ENCODE assay signal across 9 mouse cellular contexts in genomic region chr13:82092186-82092585, GRCm38 (mm10).
DNase-seq lines count a peak whose midpoint lies in the region; ATAC-seq and TF ChIP-seq lines count a peak whose summit lies in the region.
"Had no signal": no experiment of that assay in that cellular context is flagged by ENCODE, and none has a peak within 500 bp of the region (broad histone marks: within the 10 kb centered on the region; RNA-seq: fewer than 3 reads in every experiment).

No protein-coding gene starts in this region.

- no peak overlapping the region for H3K27ac ChIP-seq in forebrain, postnatal 0 days (ENCODE audit: low read depth, low read length)
- H3K27ac ChIP-seq in forebrain, embryonic 16.5 days (ENCODE audit: low read length) = no peak overlapping the region
- H3K27ac ChIP-seq in midbrain, embryonic 13.5 days = no peak overlapping the region
- H3K27ac ChIP-seq in midbrain, embryonic 15.5 days = no peak overlapping the region
- H3K27ac ChIP-seq: limb, embryonic 12.5 days had no signal

- no peak overlapping the region for H3K4me2 ChIP-seq in forebrain, postnatal 0 days (ENCODE audit: low read depth)
- H3K4me2 ChIP-seq in forebrain, embryonic 16.5 days (ENCODE audit: low read length) = no peak overlapping the region
- no peak overlapping the region for H3K4me2 ChIP-seq in midbrain, embryonic 13.5 days (replicated peaks)
- no peak overlapping the region for H3K4me2 ChIP-seq in midbrain, embryonic 15.5 days
- H3K4me2 ChIP-seq: limb, embryonic 12.5 days had no signal

- no peak for ATAC-seq in forebrain, postnatal 0 days
- ATAC-seq in forebrain, embryonic 16.5 days = no peak
- ATAC-seq in midbrain, embryonic 13.5 days = 0 out of 2 replicates have a peak, but pooled peaks have one; percentile 14
- ATAC-seq in midbrain, embryonic 15.5 days (replicated peaks) = no peak
- no peak for ATAC-seq in inflammation-experienced regulatory T-cells, adult 6 months

- no peaks in the 10 kb centered on the region for H3K27me3 ChIP-seq in forebrain, postnatal 0 days (ENCODE audit: insufficient read depth, low read length)
- no peaks in the 10 kb centered on the region for H3K27me3 ChIP-seq in forebrain, embryonic 16.5 days (replicated peaks; ENCODE audit: control insufficient read depth, insufficient read depth, low read length)
- H3K27me3 ChIP-seq in midbrain, embryonic 13.5 days = no peaks in the 10 kb centered on the region
- no peaks in the 10 kb centered on the region for H3K27me3 ChIP-seq in midbrain, embryonic 15.5 days (replicated peaks)
- H3K27me3 ChIP-seq: limb, embryonic 12.5 days had no signal

- no peaks in the 10 kb centered on the region for H3K4me1 ChIP-seq in forebrain, postnatal 0 days (ENCODE audit: insufficient read depth)
- H3K4me1 ChIP-seq in forebrain, embryonic 16.5 days (replicated peaks; ENCODE audit: control insufficient read depth, insufficient read depth, low read length) = no peaks in the 10 kb centered on the region; the same call in 1 of the 2 replicates
- no peaks in the 10 kb centered on the region for H3K4me1 ChIP-seq in midbrain, embryonic 13.5 days (replicated peaks)
- no peaks in the 10 kb centered on the region for H3K4me1 ChIP-seq in midbrain, embryonic 15.5 days
- H3K4me1 ChIP-seq: limb, embryonic 12.5 days had no signal

- DNase-seq in forebrain, postnatal 0 days = no peak
- DNase-seq in adrenal gland, postnatal 36 days = peak; percentile 43 to 65
- peak; percentile 41 to 49 for DNase-seq in kidney, postnatal 25 days
- DNase-seq in testis, postnatal 14 days (ENCODE audit: low spot score) = peak; percentile 3

- no peaks in the 10 kb centered on the region for H3K36me3 ChIP-seq in forebrain, postnatal 0 days (ENCODE audit: insufficient read depth)
- H3K36me3 ChIP-seq in forebrain, embryonic 16.5 days (ENCODE audit: control insufficient read depth, insufficient read depth) = no peaks in the 10 kb centered on the region
- no peaks in the 10 kb centered on the region for H3K36me3 ChIP-seq in midbrain, embryonic 13.5 days
- no peaks in the 10 kb centered on the region for H3K36me3 ChIP-seq in midbrain, embryonic 15.5 days (replicated peaks)
- H3K36me3 ChIP-seq: limb, embryonic 12.5 days had no signal

- no peak overlapping the region for H3K9ac ChIP-seq in forebrain, postnatal 0 days
- no peak overlapping the region for H3K9ac ChIP-seq in forebrain, embryonic 16.5 days (replicated peaks; ENCODE audit: low read depth, low read length)
- no peak overlapping the region for H3K9ac ChIP-seq in midbrain, embryonic 13.5 days (replicated peaks)
- no peak overlapping the region for H3K9ac ChIP-seq in midbrain, embryonic 15.5 days
- H3K9ac ChIP-seq: limb, embryonic 12.5 days had no signal

- H3K4me3 ChIP-seq in forebrain, postnatal 0 days (ENCODE audit: low read depth, low read length) = no peak overlapping the region
- no peak overlapping the region for H3K4me3 ChIP-seq in forebrain, embryonic 16.5 days (replicated peaks; ENCODE audit: low read length)
- H3K4me3 ChIP-seq in midbrain, embryonic 13.5 days (replicated peaks) = no peak overlapping the region
- no peak overlapping the region for H3K4me3 ChIP-seq in midbrain, embryonic 15.5 days
- H3K4me3 ChIP-seq: limb, embryonic 12.5 days had no signal

- whole genome bisulfite sequencing in forebrain, postnatal 0 days = 81% methylated on average over 5 of the region's 5 CpGs
- 82% methylated on average over 5 of the region's 5 CpGs for WGBS in forebrain, embryonic 16.5 days
- 86% methylated on average over 5 of the region's 5 CpGs for WGBS in midbrain, embryonic 13.5 days
- 85% methylated on average over 5 of the region's 5 CpGs for WGBS in midbrain, embryonic 15.5 days

- peak; percentile 37; the same call in 1 of the 2 replicates for TF ChIP-seq CTCF in forebrain, postnatal 0 days (IDR thresholded peaks at IDR 0.05; ENCODE audit: low read depth)

- H3K9me3 ChIP-seq in forebrain, postnatal 0 days (ENCODE audit: low read length) = no peaks in the 10 kb centered on the region
- H3K9me3 ChIP-seq in forebrain, embryonic 16.5 days (ENCODE audit: control insufficient read depth, low read length) = no peaks in the 10 kb centered on the region
- no peaks in the 10 kb centered on the region for H3K9me3 ChIP-seq in midbrain, embryonic 13.5 days
- no peaks in the 10 kb centered on the region for H3K9me3 ChIP-seq in midbrain, embryonic 15.5 days
- H3K9me3 ChIP-seq: limb, embryonic 12.5 days had no signal
